Mouse (Mus musculus): ENCODE data around the gene Clybl. TPM values are rescaled to one million over a fixed set of nuclear protein-coding genes. Genes with fewer than 3 reads are reported as not detected.
A peak's percentile ranks its signal among the peaks of the same experiment; 100 is the strongest.

Gene Clybl
- 10 to 100 TPM; 68.1 to 80.2 TPM for total RNA-seq (2021)
- long read RNA-seq, experiment 1, transcript Clybl-201 (8 exons, 1,231 nt) = major isoform, 135 of 158 reads
- long read RNA-seq, experiment 1, partial matches to known transcripts = 10 of 158 reads
- long read RNA-seq, experiment 1, other reads (novel, unspliced or antisense) = 13 of 158 reads
- long read RNA-seq, experiment 2, transcript Clybl-201 (8 exons, 1,231 nt) = major isoform, 136 of 160 reads
- long read RNA-seq, experiment 2, partial matches to known transcripts = 7 of 160 reads
- long read RNA-seq, experiment 2, other reads (novel, unspliced or antisense) = 17 of 160 reads

DNA sequence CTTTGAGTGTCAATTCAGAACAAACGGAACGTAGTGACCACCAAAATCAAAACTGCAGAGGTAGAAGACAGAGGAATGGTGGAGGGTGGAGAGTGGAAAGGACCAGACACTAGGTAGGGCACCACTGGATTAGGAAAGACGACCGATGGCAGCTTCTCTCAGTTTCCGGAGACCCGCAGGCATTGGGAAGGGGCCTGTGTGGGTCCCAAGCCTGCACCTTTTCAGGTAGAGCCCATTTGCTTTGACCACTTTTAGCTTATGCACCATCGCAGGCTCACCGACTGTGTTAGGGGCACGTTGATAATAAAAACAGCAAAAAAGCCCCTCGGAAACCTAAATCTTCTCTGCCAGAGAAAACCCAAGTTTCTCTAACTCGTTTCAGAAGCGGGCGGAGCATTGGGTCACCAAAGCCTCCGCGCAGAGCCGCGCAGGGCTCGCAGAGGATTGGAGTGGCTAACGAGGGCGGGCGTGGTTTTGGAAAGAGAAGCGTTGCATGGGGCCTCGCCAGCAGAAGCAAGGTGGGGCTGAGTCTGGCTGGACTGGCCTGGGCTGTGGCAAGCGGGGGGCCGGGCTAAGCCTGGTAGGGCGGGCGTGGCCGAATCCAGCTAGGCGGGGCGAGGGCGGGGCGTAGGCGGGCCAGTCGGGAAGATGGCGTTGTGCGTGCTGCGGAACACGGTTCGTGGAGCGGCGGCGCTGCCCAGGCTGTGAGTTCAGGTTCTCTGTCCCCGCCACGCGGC is at the start of gene Clybl:
Clybl (plus strand) TSS at position 627 of the 737 bp plus-strand sequence.
- peak; percentile 97 for DNase-seq
- intact Hi-C loops (cut with DNase I; ENCODE audit: low total_unique reads) = no loop called here

- no peak for DNase-seq
- intact Hi-C loops (cut with DNase I; ENCODE audit: low total_unique reads) = no loop called here
These were observed 45.1 kb upstream of the Clybl start for GRCm38 (mm10) chr14:122136368-122136928.

DNA sequence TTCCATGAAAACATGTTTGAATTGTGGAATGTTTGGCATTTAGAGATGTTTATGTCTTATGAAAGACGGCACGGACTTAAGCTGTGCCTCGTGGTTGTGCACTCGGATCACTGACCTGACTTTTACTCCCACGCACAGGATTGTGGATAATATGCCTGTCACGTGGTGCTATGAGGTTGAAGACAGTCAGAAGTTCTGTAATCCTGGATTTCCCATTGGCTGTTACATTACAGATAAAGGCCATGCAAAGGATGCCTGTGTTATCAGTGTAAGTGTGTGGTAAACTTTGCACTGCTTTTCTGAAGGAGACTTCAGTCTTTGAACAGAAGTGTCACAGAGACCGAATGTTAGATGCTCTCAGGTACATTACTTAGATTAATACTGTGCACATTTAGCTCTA is 44.3 kb upstream of the Clybl start:
- intact Hi-C loops (cut with DNase I; ENCODE audit: low total_unique reads) = no loop called here

GRCm38 (mm10) chr14:122140126-122140525 is 41.4 kb upstream of the Clybl start:
- intact Hi-C loops (cut with DNase I; ENCODE audit: low total_unique reads) = no loop called here
- DNase-seq = no peak

More for the DNA sequence above, 44.3 kb upstream of the Clybl start:
- DNase-seq = no peak

- DNase-seq = no peak
- intact Hi-C loops (cut with DNase I; ENCODE audit: low total_unique reads) = no loop called here
These were observed 37.8 kb upstream of the Clybl start for GRCm38 (mm10) chr14:122143585-122144269.

DNA sequence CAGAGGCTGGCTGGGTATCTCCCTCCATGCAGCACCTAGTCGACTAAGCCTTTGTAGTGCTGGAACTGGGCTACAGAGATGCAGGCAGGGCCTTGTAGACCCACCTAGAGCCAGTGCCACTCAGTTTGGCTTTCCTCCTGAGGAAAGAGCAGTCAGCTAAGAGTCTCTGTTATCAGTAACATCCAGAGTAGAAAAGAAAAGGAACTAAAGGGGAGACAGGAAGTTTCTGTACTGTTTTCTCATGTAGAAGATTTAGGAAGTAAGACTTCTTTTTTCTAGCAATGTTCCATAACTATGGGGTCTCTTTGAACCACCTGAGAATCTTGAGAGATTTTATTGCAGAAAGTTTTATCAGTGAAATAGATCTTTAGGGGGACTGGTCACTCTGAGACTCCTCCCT is 36.1 kb upstream of the Clybl start:
- intact Hi-C loops (cut with DNase I; ENCODE audit: low total_unique reads) = no loop called here
- no peak for DNase-seq

DNA sequence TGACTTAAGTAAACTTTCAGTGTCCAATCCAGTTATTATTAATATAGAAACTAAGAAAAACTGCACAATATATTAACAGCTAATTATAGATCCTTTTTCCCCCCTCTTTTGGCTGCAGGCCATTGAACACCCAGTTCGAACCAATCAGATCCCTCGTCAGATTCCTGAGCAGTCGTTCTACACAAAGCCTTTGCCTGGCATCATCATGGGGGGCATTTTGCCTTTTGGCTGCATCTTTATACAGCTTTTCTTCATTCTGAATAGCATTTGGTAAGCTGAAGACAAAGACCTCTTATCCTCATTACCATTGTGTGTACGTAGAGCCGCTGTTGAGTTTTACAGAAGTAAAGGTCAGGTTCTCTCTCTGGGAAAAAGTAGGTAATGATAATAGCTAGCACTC is 30.9 kb upstream of the Clybl start:
- intact Hi-C loops (cut with DNase I; ENCODE audit: low total_unique reads) = no loop called here
- no peak for DNase-seq

- no peak for DNase-seq
- intact Hi-C loops (cut with DNase I; ENCODE audit: low total_unique reads) = no loop called here
These were observed 23.8 kb upstream of the Clybl start for GRCm38 (mm10) chr14:122157738-122158137.

GRCm38 (mm10) chr14:122160916-122161315 is 20.6 kb upstream of the Clybl start:
- intact Hi-C loops (cut with DNase I; ENCODE audit: low total_unique reads) = no loop called here
- no peak for DNase-seq

DNA sequence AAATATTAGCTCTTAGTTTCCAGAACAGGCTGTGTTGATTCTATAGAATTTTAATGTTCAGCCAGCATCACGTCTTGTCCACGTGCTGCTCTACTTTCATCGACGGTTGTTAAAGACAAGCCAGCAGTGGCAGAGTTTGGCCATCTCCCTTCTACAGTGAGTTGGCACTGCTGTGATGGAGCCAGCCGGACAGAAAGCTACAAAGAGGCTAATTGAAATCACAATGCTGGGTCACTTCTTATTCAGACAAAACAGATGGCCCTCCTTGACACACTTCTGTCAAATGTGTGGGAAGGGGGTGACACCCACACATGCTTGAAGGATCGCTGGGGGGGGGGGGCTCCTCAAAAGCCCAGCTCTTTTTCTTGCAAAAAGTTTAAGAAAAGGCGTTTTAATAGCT is 12.6 kb upstream of the Clybl start:
- DNase-seq = no peak
- intact Hi-C loops (cut with DNase I; ENCODE audit: low total_unique reads) = no loop called here

DNA sequence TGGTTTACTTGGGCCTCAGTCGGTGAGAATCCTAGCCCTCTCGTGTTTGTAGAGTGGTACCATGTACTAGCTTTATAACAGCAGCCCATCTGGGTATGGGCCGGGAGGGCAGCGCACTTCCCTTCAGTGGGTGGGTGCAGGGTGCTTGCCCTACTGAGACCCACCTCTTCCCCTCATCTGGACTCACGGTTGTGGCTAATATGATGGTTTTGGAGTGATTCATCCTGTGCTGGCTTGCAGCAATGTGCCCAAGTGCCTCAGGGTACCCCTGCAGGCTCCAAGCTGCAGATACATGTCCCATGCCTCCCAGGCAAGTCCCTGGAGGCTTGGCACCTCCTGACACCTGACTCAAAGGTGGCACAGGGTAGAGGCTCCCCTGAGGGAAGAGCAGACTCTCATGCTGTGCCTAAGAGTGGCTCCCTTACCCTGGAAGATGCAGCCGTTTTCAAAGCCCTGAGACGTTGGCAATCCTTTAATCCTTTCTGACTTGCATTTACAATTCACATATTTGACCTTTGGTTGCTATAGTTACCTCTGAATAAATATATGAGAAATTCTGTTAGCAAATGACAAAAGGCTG is 11.2 kb upstream of the Clybl start:
- intact Hi-C loops (cut with DNase I; ENCODE audit: low total_unique reads) = no loop called here
- DNase-seq = no peak

GRCm38 (mm10) chr14:122171031-122171430 is 10.5 kb upstream of the Clybl start:
- intact Hi-C loops (cut with DNase I; ENCODE audit: low total_unique reads) = no loop called here
- DNase-seq = no peak

DNA sequence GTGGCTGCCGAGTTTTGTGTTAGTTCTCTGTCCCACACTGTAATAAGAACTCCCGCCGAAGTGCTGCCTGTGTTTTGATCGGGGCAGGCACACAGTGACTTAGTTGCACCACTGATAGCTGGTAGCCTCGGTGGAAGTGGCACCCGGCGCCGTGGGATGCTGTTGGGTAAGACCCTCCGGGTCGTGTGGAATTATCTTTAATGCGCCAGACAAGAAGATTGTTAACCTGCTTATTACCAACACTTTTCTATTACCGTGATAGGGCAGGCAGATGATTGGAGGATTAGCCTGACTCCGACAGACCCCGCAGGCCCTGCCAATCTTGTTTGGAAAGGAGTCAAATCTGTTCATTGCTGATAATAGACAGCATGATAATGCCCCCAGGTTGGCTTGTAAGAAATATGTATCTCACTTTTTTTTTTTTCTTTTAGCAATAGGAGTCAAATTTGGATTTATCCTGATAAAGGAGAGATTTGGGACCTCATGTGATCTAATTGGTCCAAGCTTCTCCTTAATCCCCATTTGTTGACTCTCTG is 5.2 kb upstream of the Clybl start:
- intact Hi-C loops (cut with DNase I; ENCODE audit: low total_unique reads) = no loop called here
- DNase-seq = no peak

GRCm38 (mm10) chr14:122179262-122179661 is 2.2 kb upstream of the Clybl start:
- DNase-seq = no peak
- intact Hi-C loops (cut with DNase I; ENCODE audit: low total_unique reads) = no loop called here

- intact Hi-C loops (cut with DNase I; ENCODE audit: low total_unique reads) = no loop called here
- no peak for DNase-seq
These were observed 282 bp downstream of the Clybl start for GRCm38 (mm10) chr14:122181815-122182157.

GRCm38 (mm10) chr14:122182220-122182619 is 716 bp downstream of the Clybl start:
- intact Hi-C loops (cut with DNase I; ENCODE audit: low total_unique reads) = no loop called here
- DNase-seq = no peak

GRCm38 (mm10) chr14:122183974-122184373 is 2.5 kb downstream of the Clybl start:
- intact Hi-C loops (cut with DNase I; ENCODE audit: low total_unique reads) = no loop called here
- no peak for DNase-seq

GRCm38 (mm10) chr14:122188250-122188649 is 6.7 kb downstream of the Clybl start:
- DNase-seq = no peak
- intact Hi-C loops (cut with DNase I; ENCODE audit: low total_unique reads) = no loop called here

DNA sequence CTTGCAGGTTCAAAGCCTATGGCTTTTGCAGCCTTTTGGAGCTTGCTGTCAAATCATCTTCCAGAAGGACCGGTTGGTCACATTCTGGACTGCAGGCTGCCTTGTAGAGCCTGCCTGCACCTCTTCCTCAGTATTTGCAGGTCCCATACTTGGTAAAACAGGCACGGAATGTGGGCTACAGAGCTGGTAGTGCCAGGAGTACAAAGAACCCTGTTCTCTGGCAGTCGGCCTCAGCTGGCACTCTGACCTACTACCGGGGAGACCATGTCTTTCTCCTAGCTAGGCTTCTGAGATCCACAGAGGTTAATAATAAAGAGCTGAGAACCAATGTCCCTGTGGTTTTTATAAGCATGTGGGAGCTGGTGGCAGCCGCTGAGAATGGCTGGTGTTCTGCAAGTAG is 8.4 kb downstream of the Clybl start:
- DNase-seq = no peak
- intact Hi-C loops (cut with DNase I; ENCODE audit: low total_unique reads) = no loop called here

DNA sequence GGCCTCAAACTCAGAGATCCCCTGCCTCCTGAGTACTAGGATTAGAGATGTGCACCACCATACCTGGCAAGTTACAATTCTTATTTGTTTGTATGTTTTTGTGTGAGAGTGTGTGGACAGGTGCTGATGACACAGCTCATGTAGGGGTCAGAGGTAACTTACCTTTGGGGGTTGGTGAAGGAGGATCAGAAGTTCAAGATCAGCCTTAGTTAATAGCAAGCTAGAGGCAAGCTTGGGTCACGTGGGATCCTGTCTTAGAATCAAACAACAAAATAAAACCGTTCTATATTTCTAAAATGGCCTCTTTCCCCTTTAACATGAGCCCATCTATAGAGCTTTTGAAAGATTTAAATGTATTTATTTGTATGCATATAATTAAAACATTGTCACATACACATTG is 9.0 kb downstream of the Clybl start:
- no peak for DNase-seq
- intact Hi-C loops (cut with DNase I; ENCODE audit: low total_unique reads) = no loop called here

Measured in gastrocnemius, postnatal 14 days (tissue).